Mouse (Mus musculus) liver, postnatal 0 days (tissue): ENCODE data around the gene Cphx1.
"Not testable (repeated sequence)": the region's sequence is repeated elsewhere in the genome, so short reads cannot be mapped to it uniquely, and the experiment has no call there.

Source experiments
- CTCF ChIP-seq: sonication (generic); IDR thresholded peaks from 2 replicates; pipeline ENCODE4 v1.5.1; 2016; ENCODE audit warnings: antibody characterized with exemption, low read depth
- EP300 ChIP-seq: IDR thresholded peaks from 2 replicates; pipeline ENCODE4 v1.6.1; 2016; ENCODE audit warnings: antibody characterized with exemption, low read depth, mild to moderate bottlenecking

DNA sequence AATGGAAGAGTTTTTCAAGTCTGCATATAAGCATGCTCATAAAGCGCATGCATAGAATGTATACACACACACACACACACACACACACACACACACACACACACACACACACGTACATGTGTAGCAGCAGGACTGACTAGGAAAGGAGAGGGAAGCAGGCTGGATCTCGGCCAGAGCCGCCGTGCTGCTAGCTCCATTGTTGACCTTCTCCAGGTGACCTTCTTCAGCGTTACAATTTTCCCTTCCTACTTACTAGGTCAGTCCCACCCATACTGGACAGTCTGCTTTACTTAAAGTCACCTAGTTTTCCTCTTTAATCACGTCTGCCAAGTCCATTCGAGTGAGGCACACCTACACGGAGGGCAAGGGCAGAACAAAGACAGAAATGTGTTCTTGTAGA, 43.8 kb downstream of the Cphx1 start:
- not testable (repeated sequence) for TF ChIP-seq CTCF, EP300
